Mouse (Mus musculus): ENCODE results near the gene Olfr1385. TPM values are rescaled to one million over a fixed set of nuclear protein-coding genes. Genes with fewer than 3 reads are reported as not detected.
A peak's percentile ranks its signal among the peaks of the same experiment; 100 is the strongest.
"Not testable (repeated sequence)": the region's sequence is repeated elsewhere in the genome, so short reads cannot be mapped to it uniquely, and the experiment has no call there.

The Olfr1385 gene
- polyA plus RNA-seq, 1 experiment from 2014 or later, result not detected

GRCm38 (mm10) chr11:49532761-49533160 is 43.9 kb downstream of the Olfr1385 start:
- Histone ChIP-seq H3K4me2 (ENCODE audit: low read length) (no peak overlapping the region), H3K9ac (ENCODE audit: low read depth, low read length) (no peak overlapping the region), H3K27ac (no peak overlapping the region), H3K27me3 (ENCODE audit: insufficient read depth, low read length) (no peaks in the 10 kb centered on the region), H3K36me3 (ENCODE audit: insufficient read depth, low read length) (no peaks in the 10 kb centered on the region), H3K9me3 (replicated peaks; ENCODE audit: low read length) (no peaks in the 10 kb centered on the region), H3K4me3 (replicated peaks; ENCODE audit: low read depth, low read length) (no peak overlapping the region), H3K4me1 (replicated peaks; ENCODE audit: insufficient read depth, low read length) (no peaks in the 10 kb centered on the region)
- DNase-seq (ENCODE audit: low spot score) (no peak), ATAC-seq (replicated peaks; ENCODE audit: low FRiP score, low read depth) (no peak)
- TF ChIP-seq CTCF (IDR thresholded peaks at IDR 0.05; ENCODE audit: low read depth), result no peak

- ATAC-seq (replicated peaks; ENCODE audit: low FRiP score, low read depth), result not testable (repeated sequence)
Measured at GRCm38 (mm10) chr11:49536631-49537030, 47.8 kb downstream of the Olfr1385 start.

GRCm38 (mm10) chr11:49543149-49543548 is 54.3 kb downstream of the Olfr1385 start, which contains the start of gene Olfr1381:
TSS of gene Olfr1381 (plus strand) at chr11:49543449.
- H3K36me3 ChIP-seq (ENCODE audit: insufficient read depth, low read length); H3K27ac ChIP-seq; H3K4me2 ChIP-seq (ENCODE audit: low read length); ATAC-seq (replicated peaks; ENCODE audit: low FRiP score, low read depth); H3K4me1 ChIP-seq (replicated peaks; ENCODE audit: insufficient read depth, low read length); H3K27me3 ChIP-seq (ENCODE audit: insufficient read depth, low read length); H3K9ac ChIP-seq (ENCODE audit: low read depth, low read length); H3K9me3 ChIP-seq (replicated peaks; ENCODE audit: low read length); DNase-seq (ENCODE audit: low spot score); H3K4me3 ChIP-seq (replicated peaks; ENCODE audit: low read depth, low read length): not testable (repeated sequence)
- whole genome bisulfite sequencing, result 58% methylated on average over 3 of the region's 3 CpGs

More at GRCm38 (mm10) chr11:49536631-49537030, 47.8 kb downstream of the Olfr1385 start:
- WGBS, result 78% methylated on average over 2 of the region's 2 CpGs
- not testable (repeated sequence) for H3K27me3 ChIP-seq (ENCODE audit: insufficient read depth, low read length); H3K4me2 ChIP-seq (ENCODE audit: low read length); H3K4me3 ChIP-seq (replicated peaks; ENCODE audit: low read depth, low read length); H3K27ac ChIP-seq; H3K36me3 ChIP-seq (ENCODE audit: insufficient read depth, low read length); H3K9ac ChIP-seq (ENCODE audit: low read depth, low read length); H3K9me3 ChIP-seq (replicated peaks; ENCODE audit: low read length); H3K4me1 ChIP-seq (replicated peaks; ENCODE audit: insufficient read depth, low read length)
- peak; percentile 20 for DNase-seq (ENCODE audit: low spot score)
- peak; percentile 52; the same call in 1 of the 2 replicates for TF ChIP-seq CTCF (IDR thresholded peaks at IDR 0.05; ENCODE audit: low read depth)

Other genes with a start within 250 kb of the Olfr1385 start
- gene Mgat1, start 244.9 kb upstream of the Olfr1385 start, polyA plus RNA-seq (2015; fragmentation: Nextera tagmentation; extraction: Ambion mirVana), result 75.2 and 82.7 TPM in 2 replicates
- 0.13 and 0.14 TPM in 2 replicates for gene Olfr1393, start 210.8 kb upstream of the Olfr1385 start, polyA plus RNA-seq (2015; fragmentation: Nextera tagmentation; extraction: Ambion mirVana)
- gene Olfr1392, start 203.8 kb upstream of the Olfr1385 start, polyA plus RNA-seq (2015; fragmentation: Nextera tagmentation; extraction: Ambion mirVana), result 0.06 and 0.07 TPM in 2 replicates
- gene Olfr10, start 184.3 kb upstream of the Olfr1385 start, polyA plus RNA-seq (2015; fragmentation: Nextera tagmentation; extraction: Ambion mirVana), result not detected in 2 replicates
- gene Olfr1391, start 166.3 kb upstream of the Olfr1385 start, polyA plus RNA-seq (2015; fragmentation: Nextera tagmentation; extraction: Ambion mirVana), result not detected in 2 replicates
- not detected in 2 replicates for gene Olfr1390, start 153.9 kb upstream of the Olfr1385 start, polyA plus RNA-seq (2015; fragmentation: Nextera tagmentation; extraction: Ambion mirVana)
- gene Olfr1389, start 66.0 kb upstream of the Olfr1385 start, polyA plus RNA-seq (2015; fragmentation: Nextera tagmentation; extraction: Ambion mirVana), result not detected in 2 replicates
- 0.05 and 0.07 TPM in 2 replicates for gene Olfr1388, start 52.4 kb upstream of the Olfr1385 start, polyA plus RNA-seq (2015; fragmentation: Nextera tagmentation; extraction: Ambion mirVana)
- not detected in 2 replicates for gene Olfr1387, start 33.7 kb upstream of the Olfr1385 start, polyA plus RNA-seq (2015; fragmentation: Nextera tagmentation; extraction: Ambion mirVana)
- gene Olfr1386, start 24.0 kb upstream of the Olfr1385 start, polyA plus RNA-seq (2015; fragmentation: Nextera tagmentation; extraction: Ambion mirVana), result not detected in 2 replicates
- not detected in 2 replicates for gene Olfr1384, start 17.7 kb downstream of the Olfr1385 start, polyA plus RNA-seq (2015; fragmentation: Nextera tagmentation; extraction: Ambion mirVana)
- gene Olfr1383, start 30.6 kb downstream of the Olfr1385 start, polyA plus RNA-seq (2015; fragmentation: Nextera tagmentation; extraction: Ambion mirVana), result not detected in 2 replicates
- gene Olfr1382, start 39.2 kb downstream of the Olfr1385 start, polyA plus RNA-seq (2015; fragmentation: Nextera tagmentation; extraction: Ambion mirVana), result not detected in 2 replicates
- not detected in 2 replicates for gene Olfr1381, start 54.4 kb downstream of the Olfr1385 start, polyA plus RNA-seq (2015; fragmentation: Nextera tagmentation; extraction: Ambion mirVana)
- not detected in 2 replicates for gene Olfr1380, start 67.8 kb downstream of the Olfr1385 start, polyA plus RNA-seq (2015; fragmentation: Nextera tagmentation; extraction: Ambion mirVana)
- 5.3 and 5.6 TPM in 2 replicates for gene Flt4, start 120.2 kb downstream of the Olfr1385 start, polyA plus RNA-seq (2015; fragmentation: Nextera tagmentation; extraction: Ambion mirVana)
- gene Scgb3a1, start 174.5 kb downstream of the Olfr1385 start, polyA plus RNA-seq (2015; fragmentation: Nextera tagmentation; extraction: Ambion mirVana), result not detected in 2 replicates
- 54.4 and 55.0 TPM in 2 replicates for gene Cnot6, start 223.7 kb downstream of the Olfr1385 start, polyA plus RNA-seq (2015; fragmentation: Nextera tagmentation; extraction: Ambion mirVana)